Mouse (Mus musculus) limb, embryonic 14.5 days (tissue): ENCODE results near the gene Atp6v0a4. TPM values are rescaled to one million over a fixed set of nuclear protein-coding genes. Genes with fewer than 3 reads are reported as not detected.

ENCODE experiments used
- ATAC-seq: fragments of 200-750 bp; cut with Nextera tagmentation; 2 replicates; pipeline ENCODE4 v1.8.0; 2017; ENCODE audit warnings: low read depth, moderate number of reproducible peaks, moderate TSS enrichment; ENCODE audit not compliant: low FRiP score
- DNase-seq: peaks from one replicate; pipeline ENCODE4 v3.0.0-alpha.2; 2015; ENCODE audit warnings: low spot score
- H3K27ac ChIP-seq: fragments of 300-500 bp; sonication (generic); replicated peaks from 2 replicates; pipeline ENCODE4 v1.5.1; 2014; ENCODE audit warnings: low read depth, mild to moderate bottlenecking, low read length, moderate library complexity, mixed read lengths
- H3K27me3 ChIP-seq: fragments of 300-500 bp; sonication (generic); 2 replicates; pipeline ENCODE4 v1.6.1; 2014; ENCODE audit warnings: low read length, mixed read lengths; ENCODE audit not compliant: control insufficient read depth, insufficient read depth
- H3K36me3 ChIP-seq: fragments of 300-500 bp; sonication (generic); 2 replicates; pipeline ENCODE4 v1.6.1; 2014; ENCODE audit warnings: mild to moderate bottlenecking, low read length, moderate library complexity, mixed read lengths; ENCODE audit not compliant: control insufficient read depth, insufficient read depth
- H3K4me1 ChIP-seq: fragments of 300-500 bp; sonication (generic); 2 replicates; pipeline ENCODE4 v1.6.1; 2014; ENCODE audit warnings: antibody characterized with exemption, low read length, mixed read lengths; ENCODE audit not compliant: control insufficient read depth, insufficient read depth
- H3K4me2 ChIP-seq: fragments of 300-500 bp; sonication (generic); replicated peaks from 2 replicates; pipeline ENCODE4 v1.6.1; 2014; ENCODE audit warnings: low read depth, mild to moderate bottlenecking, low read length, moderate library complexity; ENCODE audit not compliant: severe bottlenecking
- H3K4me3 ChIP-seq: fragments of 300-500 bp; sonication (generic); replicated peaks from 2 replicates; pipeline ENCODE4 v1.5.1; 2014; ENCODE audit warnings: low read length
- H3K9ac ChIP-seq: fragments of 300-500 bp; sonication (generic); 2 replicates; pipeline ENCODE4 v1.6.1; 2014; ENCODE audit warnings: mild to moderate bottlenecking, low read depth, low read length, moderate library complexity; ENCODE audit not compliant: severe bottlenecking
- H3K9me3 ChIP-seq: fragments of 300-500 bp; sonication (generic); 2 replicates; pipeline ENCODE4 v1.6.1; 2016; ENCODE audit warnings: low read length; ENCODE audit not compliant: control insufficient read depth
- POLR2A ChIP-seq: fragments of 200-500 bp; IDR thresholded peaks from 2 replicates; pipeline ENCODE4 v1.8.0; 2012; ENCODE audit warnings: inconsistent platforms, mild to moderate bottlenecking, moderate library complexity, borderline replicate concordance; ENCODE audit not compliant: insufficient read depth, insufficient read length; ENCODE audit errors: extremely low read depth
- WGBS: fragments of 180-500 bp; shearing (Covaris S2); extraction: QIAGEN DNeasy Blood & Tissue Kit; methylation state at CpG from one replicate; pipeline ENCODE4 v1.1.7; 2014; 5-methylcytosine and 5-hydroxymethylcytosine counted together
- polyA plus RNA-seq, 2 experiments: library from polyadenylated mRNA; depleted of rRNA in 1 of 2; stranded (reverse) in 1 of 2; unstranded in 1 of 2; fragments of >200 nt; fragmentation: Nextera tagmentation in 1 of 2; extraction: Ambion mirVana in 1 of 2; gene quantifications; 2 replicates each; pipeline versions ENCODE4 v1.2.1 to v1.2.3; 2012 to 2014

The Atp6v0a4 gene
- polyA plus RNA-seq, 2 experiments, result 1.8 to 2.2 TPM

DNA sequence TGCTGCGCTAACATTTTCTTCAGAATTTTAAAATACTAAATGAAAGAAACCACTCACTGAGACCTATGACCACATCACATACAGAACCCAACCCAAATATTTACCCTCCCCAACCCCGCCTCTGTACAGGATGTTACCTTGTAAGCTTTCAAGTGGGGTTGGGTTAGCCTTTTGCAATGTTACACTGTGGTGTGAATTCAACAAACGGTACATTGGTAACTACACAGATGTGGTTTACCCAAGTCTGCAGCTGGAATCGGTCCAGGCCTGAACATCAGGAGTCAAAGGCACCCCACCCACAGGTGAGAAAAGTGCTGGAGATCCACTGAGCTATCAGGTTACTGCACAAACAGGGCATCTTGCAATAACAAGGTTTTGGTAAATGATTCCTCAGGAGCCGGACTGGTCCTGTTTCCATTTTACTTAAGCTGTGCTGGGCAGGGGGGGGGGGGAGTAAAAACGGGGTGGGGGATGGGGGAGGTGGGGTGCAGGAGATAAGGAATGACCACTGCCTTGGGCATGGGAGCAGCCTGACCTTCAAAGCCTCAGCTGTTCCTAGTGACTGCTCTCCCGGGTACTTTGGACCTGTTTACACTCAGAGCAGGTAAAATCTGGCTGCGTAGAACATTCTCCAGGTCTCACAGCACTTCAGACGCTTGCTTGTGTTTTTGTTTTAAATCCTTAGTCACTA, 3.6 kb downstream of the Atp6v0a4 start:
- H3K4me1 ChIP-seq, result peaks cover 11% of the 10 kb centered on the region; the same call in 1 of the 2 replicates
- peak; percentile 12 for DNase-seq
- H3K4me2 ChIP-seq, result no peak overlapping the region
- no peak overlapping the region for H3K9ac ChIP-seq
- ATAC-seq, result peak; percentile 56
- H3K9me3 ChIP-seq, result no peaks in the 10 kb centered on the region
- no peaks in the 10 kb centered on the region for H3K27me3 ChIP-seq
- WGBS, result 58% methylated on average over 9 of the region's 9 CpGs
- no peak for TF ChIP-seq POLR2A
- no peaks in the 10 kb centered on the region for H3K36me3 ChIP-seq
- H3K4me3 ChIP-seq, result no peak overlapping the region
- 0 out of 2 replicates have a peak overlapping the region, but pooled peaks have one; percentile 28 for H3K27ac ChIP-seq

DNA sequence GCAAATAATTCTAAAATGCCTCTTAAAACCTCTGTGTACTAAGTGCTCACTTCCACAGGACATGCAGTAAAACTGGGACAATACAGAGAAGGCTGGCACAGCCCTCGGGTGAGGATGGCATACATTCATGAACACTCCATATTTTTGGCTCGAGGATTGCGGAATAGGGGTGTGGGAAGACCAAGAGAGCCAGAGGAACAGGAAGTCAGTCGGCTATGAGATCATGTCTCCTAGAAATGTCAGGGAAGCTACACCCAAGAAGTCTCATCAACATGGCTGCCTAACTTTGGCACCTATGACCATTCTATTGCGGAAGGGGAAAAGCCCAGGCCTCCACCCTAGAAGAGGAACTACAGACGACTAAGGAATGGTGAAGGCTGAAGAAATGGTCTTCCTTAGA, 6.0 kb downstream of the Atp6v0a4 start:
- WGBS, result 86% methylated on average over 6 of the region's 6 CpGs
- DNase-seq, result no peak
- TF ChIP-seq POLR2A, result no peak
- 0 out of 2 replicates have a peak, but pooled peaks cover 2% of the 10 kb centered on the region for H3K4me1 ChIP-seq
- no peak overlapping the region for H3K4me2 ChIP-seq
- H3K9me3 ChIP-seq, result no peaks in the 10 kb centered on the region
- no peak overlapping the region for H3K9ac ChIP-seq
- no peaks in the 10 kb centered on the region for H3K27me3 ChIP-seq
- no peak overlapping the region for H3K27ac ChIP-seq
- H3K36me3 ChIP-seq, result no peaks in the 10 kb centered on the region
- H3K4me3 ChIP-seq, result no peak overlapping the region
- ATAC-seq, result no peak

DNA sequence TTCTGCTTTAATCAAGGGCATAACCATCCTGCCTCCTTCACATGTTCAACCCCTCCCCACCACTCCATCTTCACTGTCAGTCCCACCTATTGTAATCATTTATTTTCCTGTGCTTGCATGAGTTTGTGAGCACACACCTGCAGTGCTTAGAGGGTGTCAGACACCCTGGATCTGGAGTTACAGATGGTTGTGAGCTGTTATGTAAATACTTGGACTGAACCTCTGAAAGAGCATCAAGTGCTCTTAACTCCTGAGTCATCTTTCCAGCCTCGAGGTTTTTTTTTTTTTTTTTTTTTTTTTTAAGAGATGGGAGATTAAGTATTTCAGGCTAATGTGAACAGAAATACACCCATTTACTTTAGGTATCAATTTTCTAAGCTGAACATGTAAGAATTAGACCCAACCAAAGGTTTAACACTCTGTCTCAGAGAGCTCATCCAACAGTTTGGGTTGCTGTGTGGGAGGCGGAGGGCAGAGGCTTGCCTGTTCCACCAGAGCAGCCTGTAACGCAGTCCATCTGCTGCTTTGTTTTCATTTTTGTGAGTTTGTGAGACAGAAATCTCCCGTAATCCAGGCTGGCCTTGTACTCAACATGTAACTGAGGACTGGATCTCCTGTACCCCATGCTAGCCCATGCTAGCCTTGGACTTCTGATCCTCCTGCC, 8.1 kb downstream of the Atp6v0a4 start:
- H3K9ac ChIP-seq, result no peak overlapping the region
- no peak for ATAC-seq
- no peak overlapping the region for H3K27ac ChIP-seq

DNA sequence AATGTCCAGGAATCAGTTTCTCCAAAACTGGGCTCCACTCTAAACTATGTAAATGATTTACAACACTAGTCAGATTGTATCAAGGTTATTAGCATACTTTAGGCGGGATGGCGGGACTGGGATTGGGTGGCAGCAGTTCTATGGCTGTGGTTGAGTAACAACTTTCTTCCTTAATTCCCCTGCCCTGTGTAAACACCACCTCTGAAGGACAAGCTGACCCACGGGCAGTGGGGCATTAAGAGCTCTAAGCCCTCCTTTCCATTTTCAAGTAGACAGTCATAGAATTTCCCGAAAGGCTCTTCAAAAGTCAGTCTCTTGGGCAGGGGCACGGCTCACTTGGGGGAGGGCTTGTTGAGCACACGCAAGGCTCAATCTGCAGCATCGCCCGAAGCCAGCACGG, 13.5 kb downstream of the Atp6v0a4 start:
- Histone ChIP-seq H3K27ac (no peak overlapping the region), H3K4me2 (no peak overlapping the region)

More for the DNA sequence above, 8.1 kb downstream of the Atp6v0a4 start:
- Histone ChIP-seq H3K27me3 (no peaks in the 10 kb centered on the region), H3K9me3 (no peaks in the 10 kb centered on the region), H3K36me3 (no peaks in the 10 kb centered on the region), H3K4me2 (no peak overlapping the region), H3K4me1 (no peaks in the 10 kb centered on the region), H3K4me3 (no peak overlapping the region)
- TF ChIP-seq POLR2A, result no peak
- no peak for DNase-seq
- 48% methylated on average over 4 of the region's 4 CpGs for WGBS

DNA sequence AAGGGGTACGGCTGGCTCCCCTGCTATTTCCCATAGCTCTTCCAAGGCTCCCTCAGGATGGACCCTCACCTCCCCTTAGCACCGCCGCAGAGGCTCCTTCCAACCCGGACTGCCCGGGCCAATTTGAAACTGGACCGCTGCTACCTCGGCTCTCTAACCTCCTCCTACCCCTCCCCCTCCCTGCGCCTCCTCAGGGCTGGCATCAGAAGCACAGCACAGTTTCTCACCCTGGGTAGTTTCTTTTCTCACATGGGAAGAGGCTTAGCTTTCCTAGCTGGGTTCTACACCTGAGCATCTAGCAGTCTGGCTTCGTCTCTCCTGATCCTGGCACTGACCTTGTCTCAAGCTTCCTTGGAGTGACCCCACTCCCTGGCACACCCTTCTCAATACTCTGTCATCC, 14.5 kb downstream of the Atp6v0a4 start:
- H3K9me3 ChIP-seq, result no peaks in the 10 kb centered on the region
- no peak for TF ChIP-seq POLR2A
- H3K4me2 ChIP-seq, result no peak overlapping the region
- H3K9ac ChIP-seq, result peak overlapping the region; percentile 34; the same call in 1 of the 2 replicates
- no peak overlapping the region for H3K4me3 ChIP-seq
- H3K4me1 ChIP-seq, result peaks cover 5% of the 10 kb centered on the region; the same call in 1 of the 2 replicates
- DNase-seq, result no peak
- H3K27me3 ChIP-seq, result no peaks in the 10 kb centered on the region
- no peak for ATAC-seq
- no peak overlapping the region for H3K27ac ChIP-seq
- no peaks in the 10 kb centered on the region for H3K36me3 ChIP-seq
- 10% methylated on average over 9 of the region's 9 CpGs for WGBS

More for the DNA sequence above, 13.5 kb downstream of the Atp6v0a4 start:
- no peak overlapping the region for H3K9ac ChIP-seq
- H3K4me3 ChIP-seq, result no peak overlapping the region
- no peaks in the 10 kb centered on the region for H3K27me3 ChIP-seq
- H3K4me1 ChIP-seq, result peaks cover 5% of the 10 kb centered on the region; the same call in 1 of the 2 replicates
- ATAC-seq, result no peak
- H3K36me3 ChIP-seq, result no peaks in the 10 kb centered on the region
- 73% methylated on average over 9 of the region's 9 CpGs for WGBS
- DNase-seq, result no peak
- no peak for TF ChIP-seq POLR2A
- H3K9me3 ChIP-seq, result no peaks in the 10 kb centered on the region
